Mouse (Mus musculus) urinary bladder, postnatal 25 days (tissue): ENCODE data around the gene Actl6b.

Experiments
- DNase-seq: peaks from one replicate; pipeline ENCODE4 v3.0.0; 2022; ENCODE audit warnings: low spot score

Gene Actl6b

GRCm38 (mm10) chr5:137565744-137566143, 12.4 kb downstream of the Actl6b start:
- DNase-seq: no peak

DNA sequence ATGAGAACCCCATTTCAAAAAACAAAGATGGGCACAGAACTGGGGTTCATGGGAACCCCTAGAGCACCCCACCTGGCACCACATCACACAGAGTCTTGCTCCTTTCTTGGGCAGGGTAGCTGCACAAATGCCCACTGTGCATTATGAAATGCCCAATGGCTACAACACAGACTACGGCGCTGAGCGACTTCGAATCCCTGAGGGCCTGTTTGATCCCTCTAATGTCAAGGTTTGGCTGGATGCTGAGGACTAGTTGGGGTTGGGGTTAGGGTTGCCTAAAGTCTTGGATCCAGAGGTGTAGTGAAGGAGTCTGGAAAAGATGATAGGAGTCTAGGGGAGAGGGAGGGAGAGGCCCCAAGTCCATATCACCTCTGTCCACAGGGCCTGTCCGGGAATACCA, 13.1 kb downstream of the Actl6b start:
- DNase-seq: no peak

DNA sequence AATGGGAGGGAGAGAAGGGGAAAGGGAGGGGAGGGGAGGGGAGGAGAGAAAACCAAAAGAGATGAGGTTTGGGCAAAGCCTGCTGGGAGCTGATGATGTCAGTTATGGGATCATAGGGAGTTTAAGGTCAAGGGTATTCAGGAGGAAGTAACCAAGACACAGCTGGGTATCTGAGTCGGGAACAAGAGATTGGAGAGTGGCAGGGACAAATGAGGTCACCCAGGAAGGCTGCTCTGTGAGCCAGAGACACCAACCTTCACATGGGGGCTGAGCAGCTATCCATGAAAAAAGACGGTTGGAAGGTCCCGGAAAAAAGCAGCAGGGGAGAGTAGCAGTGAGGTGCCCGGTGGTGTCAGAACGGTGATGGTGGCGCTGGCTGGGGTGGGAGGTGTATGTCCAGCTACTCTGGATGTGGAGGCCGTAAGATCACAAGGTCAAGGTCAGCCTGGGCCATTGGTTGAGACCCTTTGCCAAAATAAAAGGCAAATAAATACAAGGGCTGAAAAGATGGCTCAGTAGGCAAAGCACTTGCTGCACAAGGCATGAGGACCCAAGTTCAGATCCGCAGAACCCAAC, 15.0 kb downstream of the Actl6b start:
- DNase-seq: no peak

GRCm38 (mm10) chr5:137569031-137569430, 15.7 kb downstream of the Actl6b start:
- DNase-seq: no peak

GRCm38 (mm10) chr5:137569665-137570064, 16.3 kb downstream of the Actl6b start, which contains the start of gene Tfr2:
TSS of gene Tfr2 (plus strand) at chr5:137569840.
- DNase-seq: peak; percentile 33

DNA sequence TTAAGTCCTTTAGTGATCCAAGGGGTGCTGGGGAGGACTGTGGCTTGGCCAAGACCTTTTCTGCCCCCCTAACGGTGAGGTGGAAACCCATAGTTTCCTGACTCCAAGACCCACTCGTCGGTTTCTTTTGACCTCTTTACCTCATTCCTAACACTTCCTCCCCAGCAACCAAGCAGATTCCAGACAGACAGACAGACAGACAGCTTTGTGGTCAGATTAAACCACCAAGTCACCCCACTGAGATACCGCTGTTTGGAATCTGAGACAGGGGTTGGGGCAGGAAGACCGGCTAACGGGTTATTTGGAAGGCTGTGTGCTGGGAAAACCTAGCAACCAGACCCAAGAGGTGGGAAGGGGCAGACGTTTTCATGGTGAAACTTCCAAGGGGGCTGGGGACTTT, 16.9 kb downstream of the Actl6b start:
- DNase-seq: no peak

DNA sequence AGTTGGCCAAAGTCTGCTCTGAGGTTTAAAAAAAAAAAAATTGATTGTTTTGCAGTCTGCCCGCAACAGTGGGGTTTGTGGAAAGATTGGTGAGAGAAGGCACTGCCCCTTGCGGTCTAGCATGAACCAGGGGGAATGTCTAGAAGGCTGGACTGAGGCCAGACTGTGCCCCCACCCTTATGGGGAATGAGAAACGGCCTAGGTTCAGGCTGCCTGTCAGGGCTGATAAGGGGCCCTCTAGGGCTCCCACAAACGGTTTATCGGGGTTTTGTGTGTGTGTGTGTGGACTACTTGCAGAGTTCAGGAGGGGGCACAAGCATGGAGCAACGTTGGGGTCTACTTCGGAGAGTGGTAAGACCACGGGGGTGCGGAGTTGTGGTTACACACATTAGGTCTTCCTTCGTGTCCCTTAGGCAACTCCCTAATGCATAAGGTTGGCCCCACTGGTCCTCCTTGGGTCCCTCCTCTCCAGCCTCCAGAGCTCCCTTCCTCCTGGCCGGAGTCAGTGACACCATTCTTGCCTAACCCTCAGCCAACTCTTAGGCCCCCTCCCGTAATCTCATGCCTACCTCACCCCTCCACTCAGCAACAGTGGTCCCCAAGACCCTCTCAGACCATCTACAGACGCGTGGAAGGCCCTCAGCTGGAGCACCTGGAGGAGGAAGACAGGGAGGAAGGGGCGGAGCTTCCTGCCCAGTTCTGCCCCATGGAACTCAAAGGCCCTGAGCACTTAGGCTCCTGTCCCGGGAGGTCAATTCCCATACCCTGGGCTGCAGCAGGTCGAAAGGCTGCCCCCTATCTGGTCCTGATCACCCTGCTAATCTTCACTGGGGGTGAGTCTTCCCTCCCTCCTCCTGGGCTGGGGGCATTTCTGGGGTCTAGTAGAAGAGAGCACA, 17.6 kb downstream of the Actl6b start:
- no peak for DNase-seq

DNA sequence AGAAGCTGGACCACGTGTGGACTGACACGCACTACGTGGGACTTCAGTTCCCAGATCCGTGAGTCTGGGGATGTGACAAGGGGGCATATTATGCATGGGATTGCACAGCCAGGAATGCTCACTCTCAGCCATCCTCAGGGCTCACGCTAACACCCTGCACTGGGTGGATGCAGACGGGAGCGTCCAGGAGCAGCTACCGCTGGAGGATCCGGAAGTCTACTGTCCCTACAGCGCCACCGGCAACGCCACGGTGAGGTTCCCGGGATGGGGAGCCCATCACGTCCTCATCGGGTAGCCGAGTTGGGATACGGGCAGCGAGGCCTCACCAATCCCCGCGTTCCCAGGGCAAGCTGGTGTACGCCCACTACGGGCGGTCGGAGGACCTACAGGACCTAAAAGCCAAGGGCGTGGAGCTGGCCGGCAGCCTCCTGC, 21.2 kb downstream of the Actl6b start:
- peak; percentile 36 for DNase-seq

DNA sequence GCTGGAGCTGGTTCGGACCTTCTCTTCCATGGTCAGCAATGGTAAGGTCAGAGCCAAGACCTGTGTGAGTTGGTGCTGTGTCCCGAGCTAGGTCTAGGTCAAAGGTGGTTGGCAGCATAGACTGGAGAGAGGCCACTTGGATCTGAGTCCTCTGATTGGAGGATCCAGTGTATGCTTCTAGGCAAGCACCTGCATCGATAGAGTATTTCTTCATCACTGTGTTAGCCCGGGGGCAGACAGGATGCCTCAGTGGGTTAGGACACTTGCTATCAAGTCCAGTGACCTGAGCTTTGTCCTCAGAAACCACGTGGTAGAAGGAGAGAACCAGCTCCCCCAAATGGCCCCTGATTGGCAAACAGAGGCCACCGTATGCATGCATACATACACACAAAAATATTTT, 26.9 kb downstream of the Actl6b start:
- no peak for DNase-seq

- no peak for DNase-seq
These were observed 29.4 kb downstream of the Actl6b start for GRCm38 (mm10) chr5:137582702-137583101.

DNA sequence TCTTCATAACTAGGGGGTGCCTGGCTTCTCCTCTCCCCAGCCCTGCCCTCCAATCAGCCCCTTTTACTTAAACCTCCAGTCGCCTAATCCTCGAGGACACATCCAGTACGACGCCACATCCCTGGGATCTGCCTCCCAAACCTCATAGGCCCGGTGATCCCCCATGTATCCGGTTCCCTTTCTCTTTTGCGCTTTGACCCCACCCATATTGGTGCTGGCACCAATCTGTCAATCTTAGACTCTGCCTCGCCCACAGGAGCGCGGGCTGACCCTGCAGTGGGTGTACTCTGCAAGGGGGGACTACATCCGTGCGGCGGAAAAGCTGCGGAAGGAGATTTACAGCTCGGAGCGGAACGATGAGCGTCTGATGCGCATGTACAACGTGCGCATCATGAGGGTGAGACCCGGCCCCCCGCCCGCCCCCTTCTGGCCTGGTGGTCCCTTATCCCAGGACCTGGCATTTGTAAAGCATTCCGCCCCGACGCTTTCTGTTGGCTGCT, 30.4 kb downstream of the Actl6b start:
- no peak for DNase-seq

DNA sequence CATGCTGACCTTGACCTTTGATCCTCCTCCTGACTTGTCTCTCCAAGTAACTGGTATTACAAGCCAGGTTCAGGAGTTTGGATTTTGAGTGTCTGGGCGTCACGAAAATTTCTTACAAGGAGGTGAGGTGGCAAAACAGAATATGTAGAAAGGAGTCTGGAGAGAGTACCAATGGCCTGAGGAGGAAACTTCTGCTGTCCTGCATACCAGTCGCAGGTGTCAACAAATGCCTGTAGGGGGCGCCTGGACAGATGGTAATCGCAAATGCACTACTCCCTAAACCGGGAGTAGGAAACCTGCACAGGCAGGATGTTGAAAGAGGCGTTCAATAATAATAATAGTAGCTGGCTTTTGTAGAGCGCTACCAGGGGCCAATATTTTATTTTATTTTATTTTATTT, 31.7 kb downstream of the Actl6b start:
- DNase-seq: peak; percentile 70

- DNase-seq: no peak
These were observed 37.2 kb downstream of the Actl6b start for GRCm38 (mm10) chr5:137590507-137590906.

DNA sequence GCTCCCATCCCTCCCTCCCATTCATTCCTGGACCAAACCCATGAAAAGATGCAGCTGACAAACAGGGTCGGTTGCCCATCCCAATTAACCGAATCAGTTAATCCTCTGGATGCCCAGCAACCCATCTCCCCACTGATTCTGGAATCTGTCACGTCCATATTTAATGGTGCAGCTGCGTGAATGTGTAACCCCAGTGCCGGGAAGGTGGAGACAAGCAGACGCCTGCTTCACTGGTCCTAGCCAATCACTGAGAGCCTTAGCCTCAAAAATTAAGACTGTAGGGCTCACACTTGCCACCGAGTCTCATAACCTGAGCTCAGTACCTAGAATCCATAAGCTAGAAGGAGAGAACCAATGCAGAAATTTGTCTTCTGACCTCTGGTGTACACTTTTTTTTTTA, 42.6 kb downstream of the Actl6b start:
- DNase-seq: no peak

GRCm38 (mm10) chr5:137596601-137597261, 43.4 kb downstream of the Actl6b start:
- no peak for DNase-seq

DNA sequence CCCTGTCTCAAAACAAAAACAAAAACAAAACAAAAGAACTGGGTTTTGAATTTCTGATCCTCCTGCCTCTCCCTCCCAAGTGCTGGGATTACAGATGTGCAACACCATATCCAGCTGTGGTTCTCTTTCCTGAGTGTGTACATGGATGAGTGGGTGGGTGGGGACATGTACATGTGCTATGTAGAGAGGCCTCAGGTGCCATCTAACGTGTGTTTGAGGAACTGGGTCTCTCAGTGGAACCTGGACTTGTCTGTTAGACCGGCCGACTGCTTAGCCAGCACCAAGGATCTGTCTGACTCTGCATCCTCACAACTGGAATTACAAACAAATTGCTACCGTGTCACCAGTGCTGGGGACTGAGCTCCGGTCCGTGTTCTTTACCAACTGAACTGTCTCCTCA, 44.3 kb downstream of the Actl6b start:
- DNase-seq: no peak

DNA sequence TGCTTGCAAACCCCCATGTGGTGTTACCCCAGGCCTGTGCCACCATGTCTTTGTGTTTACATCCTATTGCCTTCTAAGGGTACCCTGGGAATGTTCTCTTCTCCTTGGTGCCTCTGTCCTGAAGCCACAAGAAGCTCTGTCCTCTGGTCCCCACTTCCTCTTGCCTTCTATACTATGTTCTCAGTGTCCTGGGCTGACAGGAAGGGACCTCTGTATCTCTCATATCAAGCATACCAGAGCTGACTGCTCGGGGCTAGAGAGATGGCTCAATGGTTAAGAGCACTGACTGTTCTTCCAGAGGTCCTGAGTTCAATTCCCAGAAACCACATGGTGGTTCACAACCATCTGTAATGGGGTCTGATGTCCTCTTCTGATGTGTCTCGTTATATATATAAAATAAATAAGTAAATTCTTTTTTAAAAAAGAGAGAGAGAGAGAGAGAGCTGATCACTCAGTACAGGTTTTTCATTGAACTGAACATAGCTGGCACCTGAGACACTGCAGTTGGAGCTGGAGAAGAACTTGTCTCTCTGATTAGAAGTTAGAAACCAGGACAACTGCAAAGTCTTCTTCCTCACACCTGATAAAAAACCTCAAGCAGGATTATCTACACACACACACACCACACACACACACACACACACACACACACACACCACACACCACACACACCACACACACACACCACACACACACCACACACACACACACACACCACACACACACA, 44.9 kb downstream of the Actl6b start:
- DNase-seq: no peak

- no peak for DNase-seq
These were observed 46.3 kb downstream of the Actl6b start for GRCm38 (mm10) chr5:137599600-137599999.

DNA sequence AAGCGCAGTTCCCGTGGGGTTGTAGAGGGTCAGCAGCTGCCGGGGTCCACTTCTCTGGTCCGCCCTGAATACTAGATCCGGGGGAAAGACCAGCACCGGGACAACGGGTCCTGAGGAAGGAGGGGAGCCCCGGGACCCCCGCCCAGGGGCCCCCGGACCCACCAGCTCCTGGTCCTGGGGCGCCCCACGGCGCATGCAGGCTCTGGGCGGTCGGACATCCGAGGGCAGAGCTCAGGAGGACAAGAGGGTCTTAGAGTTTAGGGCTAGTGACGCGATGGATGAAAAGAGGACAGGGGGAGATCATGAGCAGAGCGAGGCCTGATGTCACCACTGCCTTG, 46.9 kb downstream of the Actl6b start:
- DNase-seq: no peak

DNA sequence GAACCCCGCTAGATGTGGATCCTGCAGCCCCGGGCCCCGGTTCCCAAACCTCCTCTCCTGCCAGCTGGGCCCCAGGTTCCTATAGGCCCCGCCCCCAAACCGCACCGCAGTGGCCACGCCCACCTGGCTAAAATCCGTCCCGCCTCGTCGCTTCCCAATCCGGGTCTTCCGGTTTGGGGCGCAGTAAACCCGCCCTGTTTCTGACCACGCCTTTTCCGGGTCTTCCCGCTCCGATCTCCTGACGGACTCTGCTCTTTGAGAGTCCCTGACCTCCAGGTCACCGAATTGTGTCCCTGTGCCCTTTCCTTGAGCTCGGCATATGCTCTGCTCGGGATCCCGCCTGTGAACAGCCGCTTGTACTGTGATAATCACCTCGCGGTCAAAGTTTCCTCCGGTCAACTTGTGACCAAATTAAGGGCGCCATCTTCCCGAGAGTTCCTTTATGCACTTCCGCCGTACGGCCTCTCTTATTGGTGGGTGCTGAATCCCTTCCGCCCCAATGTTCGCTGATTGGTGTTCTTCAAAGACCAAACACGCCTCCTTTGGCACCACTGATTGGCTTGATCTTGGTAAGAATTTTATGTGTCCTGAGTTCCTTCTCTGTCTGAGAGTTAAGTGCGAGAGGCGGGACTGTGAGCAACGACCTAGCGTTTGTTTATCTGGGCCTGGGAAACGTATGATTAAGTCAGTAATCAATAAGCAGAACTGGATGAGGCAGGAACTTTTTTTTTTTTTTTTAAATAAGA, 47.5 kb downstream of the Actl6b start, which contains the start of gene Mospd3:
Mospd3 (minus strand) TSS at position 440 of the 746 bp plus-strand sequence.
- DNase-seq: peak; percentile 97

DNA sequence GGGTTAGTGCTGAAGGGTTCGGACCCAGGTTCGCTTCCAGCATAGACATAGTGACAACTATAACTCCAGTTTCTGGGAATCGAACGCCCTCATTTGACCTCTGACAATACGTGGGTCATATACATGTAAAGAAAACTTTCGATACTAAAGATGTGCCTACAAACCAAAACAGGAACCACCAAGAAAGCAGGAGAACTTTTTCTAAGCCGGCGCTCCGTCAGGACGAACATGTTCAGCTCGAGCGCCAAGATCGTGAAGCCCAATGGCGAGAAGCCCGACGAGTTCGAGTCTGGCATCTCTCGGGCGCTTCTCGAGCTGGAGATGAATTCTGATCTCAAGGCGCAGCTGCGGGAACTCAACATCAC, 48.0 kb downstream of the Actl6b start:
- no peak for DNase-seq
